Mouse (Mus musculus) forebrain, embryonic 15.5 days (tissue): Measurements from ENCODE around the gene Gm21093. TPM values are rescaled to one million over a fixed set of nuclear protein-coding genes. Genes with fewer than 3 reads are reported as not detected.
"Not testable (repeated sequence)": the region's sequence is repeated elsewhere in the genome, so short reads cannot be mapped to it uniquely, and the experiment has no call there.

ENCODE experiments used
- ATAC-seq: fragments of 200-750 bp; cut with Nextera tagmentation; replicated peaks from 2 replicates; pipeline ENCODE4 v1.8.0; 2017; ENCODE audit warnings: mild to moderate bottlenecking, moderate TSS enrichment, moderate library complexity
- H3K27ac ChIP-seq: fragments of 300-500 bp; sonication (generic); replicated peaks from 2 replicates; pipeline ENCODE4 v1.5.1; 2015; ENCODE audit warnings: mild to moderate bottlenecking, inconsistent platforms
- H3K27me3 ChIP-seq: fragments of 300-500 bp; sonication (generic); 2 replicates; pipeline ENCODE4 v1.6.1; 2015; ENCODE audit warnings: inconsistent platforms
- H3K36me3 ChIP-seq: fragments of 300-500 bp; sonication (generic); 2 replicates; pipeline ENCODE4 v1.6.1; 2015; ENCODE audit warnings: mild to moderate bottlenecking, inconsistent platforms
- H3K4me1 ChIP-seq: fragments of 300-500 bp; sonication (generic); 2 replicates; pipeline ENCODE4 v1.6.1; 2015; ENCODE audit warnings: inconsistent platforms
- H3K4me2 ChIP-seq: fragments of 300-500 bp; sonication (generic); replicated peaks from 2 replicates; pipeline ENCODE4 v1.6.1; 2015; ENCODE audit warnings: mild to moderate bottlenecking, inconsistent platforms
- H3K4me3 ChIP-seq: fragments of 300-500 bp; sonication (generic); 2 replicates; pipeline ENCODE4 v1.5.1; 2015; ENCODE audit warnings: mild to moderate bottlenecking, inconsistent platforms
- H3K9ac ChIP-seq: fragments of 300-500 bp; sonication (generic); replicated peaks from 2 replicates; pipeline ENCODE4 v1.6.1; 2015; ENCODE audit warnings: mild to moderate bottlenecking, inconsistent platforms
- H3K9me3 ChIP-seq: fragments of 300-500 bp; sonication (generic); 2 replicates; pipeline ENCODE4 v1.6.1; 2016; ENCODE audit warnings: inconsistent platforms
- WGBS: fragments of 180-500 bp; shearing (Covaris S2); methylation state at CpG from one replicate; pipeline ENCODE4 v1.1.7; 2015; ENCODE audit warnings: mixed read lengths; 5-methylcytosine and 5-hydroxymethylcytosine counted together
- polyA plus RNA-seq: library from polyadenylated mRNA; unstranded; fragments of >200 nt; fragmentation: Nextera tagmentation; extraction: Ambion mirVana; gene quantifications from 2 replicates; pipeline ENCODE4 v1.2.1, GENCODE M21; 2015

Gm21093 gene
- polyA plus RNA-seq, result 0.31 TPM in 1 of 2 replicates, not detected in the other

GRCm38 (mm10) chr4:42034626-42035025 lies at the start of gene Gm21093:
Gm21093 (minus strand) TSS chr4:42034726.
- H3K36me3 ChIP-seq, H3K4me2 ChIP-seq, H3K27me3 ChIP-seq, H3K4me3 ChIP-seq, ATAC-seq, H3K4me1 ChIP-seq, H3K9me3 ChIP-seq, H3K27ac ChIP-seq, H3K9ac ChIP-seq: not testable (repeated sequence)
- WGBS, result no CpG with 5 or more reads among the region's 8 CpGs

Other genes starting within 250 kb of the Gm21093 start
- gene Gm21541, start 131.1 kb downstream of the Gm21093 start, polyA plus RNA-seq, result not detected in 2 replicates
- gene Gm20878, start 93.2 kb downstream of the Gm21093 start, polyA plus RNA-seq, result 9.8 and 11.2 TPM in 2 replicates
- gene Fam205a4, start 68.7 kb downstream of the Gm21093 start, polyA plus RNA-seq, result 0.40 and 0.60 TPM in 2 replicates
- not detected in 2 replicates for gene Gm3893, start 56.5 kb upstream of the Gm21093 start, polyA plus RNA-seq
- gene Gm13304, start 80.1 kb upstream of the Gm21093 start, polyA plus RNA-seq, result not detected in 2 replicates
- 0.89 and 1.8 TPM in 2 replicates for gene Gm13306, start 118.7 kb upstream of the Gm21093 start, polyA plus RNA-seq
- gene Gm13305, start 133.9 kb upstream of the Gm21093 start, polyA plus RNA-seq, result not detected in 2 replicates
- gene Gm10600, start 205.9 kb upstream of the Gm21093 start, polyA plus RNA-seq, result not detected in 2 replicates
- not detected in 2 replicates for gene Ccl21b, start 221.0 kb upstream of the Gm21093 start, polyA plus RNA-seq